Comparison of ENCODE assay signal across 9 mouse cellular contexts in genomic region chr16:28851409-28851821, GRCm38 (mm10).
DNase-seq lines count a peak whose midpoint lies in the region; ATAC-seq lines count a peak whose summit lies in the region.
"Had no signal": no experiment of that assay in that cellular context is flagged by ENCODE, and none has a peak within 500 bp of the region (broad histone marks: within the 10 kb centered on the region; RNA-seq: fewer than 3 reads in every experiment).

No protein-coding gene starts in this region.

- no peaks in the 10 kb centered on the region for H3K36me3 ChIP-seq in hindbrain, embryonic 16.5 days (ENCODE audit: control insufficient read depth, insufficient read depth, low read length)
- no peaks in the 10 kb centered on the region for H3K36me3 ChIP-seq in midbrain, embryonic 14.5 days (ENCODE audit: control insufficient read depth, insufficient read depth, low read length)
- H3K36me3 ChIP-seq: limb, embryonic 15.5 days had no signal

- WGBS in hindbrain, embryonic 16.5 days = 6% methylated on average over 11 of the region's 11 CpGs
- 32% methylated on average over 11 of the region's 11 CpGs for WGBS in midbrain, embryonic 14.5 days

- peaks cover 18% of the 10 kb centered on the region for H3K4me1 ChIP-seq in hindbrain, embryonic 16.5 days (ENCODE audit: control insufficient read depth, insufficient read depth, low read depth, low read length)
- peaks cover 22% of the 10 kb centered on the region for H3K4me1 ChIP-seq in midbrain, embryonic 14.5 days (ENCODE audit: control insufficient read depth, insufficient read depth, low read length)

- ATAC-seq in common myeloid progenitor, adult 5-6 weeks (replicated peaks; ENCODE audit: low read depth, poor library complexity, severe bottlenecking) = peak; percentile 63; the same call in 1 of the 2 replicates
- peak; percentile 91 for ATAC-seq in hindbrain, embryonic 16.5 days
- ATAC-seq in midbrain, embryonic 14.5 days (ENCODE audit: low FRiP score, low TSS enrichment) = peak; percentile 80
- no peak for ATAC-seq in erythroid progenitor cell, adult 5-6 weeks (replicated peaks; ENCODE audit: low FRiP score, poor library complexity, severe bottlenecking)

- intact Hi-C loops in left cerebral cortex, postnatal 36 days (cut with DNase I) = loop anchor here (2.0 kb wide), 1 partner anchor 77 kb away; the partner anchor contains the start of gene Mb21d2

- peak; percentile 90 for DNase-seq in heart, adult 11 months
- no peak for DNase-seq in heart, adult 9 months (ENCODE audit: low spot score in 2 of 2)
- DNase-seq in midbrain, embryonic 14.5 days = peak; percentile 65
- DNase-seq in urinary bladder, postnatal 10 days (ENCODE audit: low spot score) = no peak
- no peak for DNase-seq in left cerebral cortex, postnatal 36 days (ENCODE audit: low spot score in 2 of 2)

- H3K4me2 ChIP-seq in hindbrain, embryonic 16.5 days (ENCODE audit: low read length) = peak overlapping the region; percentile 30
- no peak overlapping the region for H3K4me2 ChIP-seq in midbrain, embryonic 14.5 days (ENCODE audit: low read length)
- H3K4me2 ChIP-seq: limb, embryonic 15.5 days had no signal

- H3K27me3 ChIP-seq in hindbrain, embryonic 16.5 days (replicated peaks; ENCODE audit: control insufficient read depth, insufficient read depth, low read length) = no peaks in the 10 kb centered on the region
- no peaks in the 10 kb centered on the region for H3K27me3 ChIP-seq in midbrain, embryonic 14.5 days (ENCODE audit: control insufficient read depth, insufficient read depth, low read length)
- H3K27me3 ChIP-seq: limb, embryonic 15.5 days had no signal

- H3K27ac ChIP-seq in hindbrain, embryonic 16.5 days (ENCODE audit: low read depth, low read length) = no peak overlapping the region; the same call in 1 of the 2 replicates
- peak overlapping the region; percentile 32; the same call in 1 of the 2 replicates for H3K27ac ChIP-seq in midbrain, embryonic 14.5 days (replicated peaks; ENCODE audit: low read depth, low read length)
- H3K27ac ChIP-seq: limb, embryonic 15.5 days had no signal

- no peak overlapping the region for H3K9ac ChIP-seq in hindbrain, embryonic 16.5 days (ENCODE audit: low read depth, low read length)
- no peak overlapping the region for H3K9ac ChIP-seq in midbrain, embryonic 14.5 days (replicated peaks; ENCODE audit: low read length)
- H3K9ac ChIP-seq: limb, embryonic 15.5 days had no signal

- H3K9me3 ChIP-seq in hindbrain, embryonic 16.5 days (ENCODE audit: control insufficient read depth, low read length) = no peaks in the 10 kb centered on the region
- no peaks in the 10 kb centered on the region for H3K9me3 ChIP-seq in midbrain, embryonic 14.5 days (ENCODE audit: control insufficient read depth, low read length)
- H3K9me3 ChIP-seq: limb, embryonic 15.5 days had no signal

- no peak overlapping the region for H3K4me3 ChIP-seq in hindbrain, embryonic 16.5 days (ENCODE audit: low read length)
- no peak overlapping the region for H3K4me3 ChIP-seq in midbrain, embryonic 14.5 days (replicated peaks; ENCODE audit: low read depth, low read length)
- H3K4me3 ChIP-seq: limb, embryonic 15.5 days had no signal

Comparison
In these comparisons a context has a peak if more than half of its experiments do, and no peak if none do; other contexts are left out.
1. DNase-seq: peak in heart, adult 11 months (single experiment) and midbrain, embryonic 14.5 days (single experiment); none in heart, adult 9 months (0 of 2), urinary bladder, postnatal 10 days (single experiment) and left cerebral cortex, postnatal 36 days (0 of 2).